Mouse (Mus musculus): ENCODE data around the gene Otud7b.

DNA sequence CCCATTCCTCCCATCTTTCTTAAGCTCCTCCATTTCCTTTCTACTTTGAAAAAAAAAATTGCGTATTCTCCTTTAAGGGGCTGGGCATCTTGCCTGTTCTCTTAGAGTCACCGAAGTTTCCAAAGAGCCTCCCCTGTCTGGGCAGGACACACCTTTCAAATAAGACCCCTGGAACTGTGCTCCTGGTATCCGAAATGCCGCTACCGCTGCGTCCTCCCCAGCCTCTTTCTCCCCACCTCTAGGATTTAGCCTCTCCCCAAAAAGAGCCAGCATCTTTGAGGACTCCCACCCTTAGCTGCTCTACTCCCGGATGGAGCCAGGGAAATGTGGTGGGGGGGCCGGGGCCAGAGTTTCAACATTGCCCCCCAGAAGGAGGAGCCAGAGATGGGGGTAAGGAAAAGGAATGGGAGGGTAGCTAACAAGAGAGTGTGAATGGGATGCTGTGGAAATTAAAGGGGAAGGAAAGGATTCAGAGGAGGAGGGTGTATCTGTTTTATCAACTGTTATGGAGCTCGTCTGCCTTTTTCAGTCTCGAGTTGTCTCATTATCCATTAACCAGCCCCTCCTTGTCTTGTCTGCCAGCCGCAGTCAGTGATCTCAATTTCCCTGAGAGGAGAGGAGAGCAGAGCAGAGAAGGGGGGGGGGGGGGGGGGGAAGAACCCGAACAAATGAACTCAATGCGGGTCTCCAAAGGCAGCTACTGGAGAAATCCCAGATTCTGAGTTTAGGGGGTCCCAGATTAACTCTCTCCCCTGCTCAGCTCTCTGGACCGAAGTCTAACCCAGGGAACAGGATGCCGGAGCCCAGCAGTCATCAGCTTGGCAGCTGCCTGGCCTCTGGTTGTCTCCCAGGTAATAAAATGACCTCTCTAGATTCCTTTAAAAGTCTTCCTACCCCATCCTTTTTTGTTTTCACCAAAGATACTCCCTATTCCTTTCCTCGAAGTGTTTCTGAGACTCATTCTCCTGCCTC lies 57.8 kb downstream of the Otud7b start, which contains the start of gene Mtmr11:
- TF ChIP-seq CTCF (IDR thresholded peaks at IDR 0.05; ENCODE audit: low read depth) (no peak), EP300 (IDR thresholded peaks at IDR 0.05; ENCODE audit: low read depth) (no peak)
